Mouse (Mus musculus) myocyte (in vitro differentiated cells): ENCODE data around the gene Ptpn22. TPM values are rescaled to one million over a fixed set of nuclear protein-coding genes. Genes with fewer than 3 reads are reported as not detected.

ENCODE experiments used
- H3K27me3 ChIP-seq: one replicate; pipeline ENCODE4 v1.6.1; 2011; ENCODE audit not compliant: control insufficient read depth, insufficient read depth, insufficient read length
- H3K36me3 ChIP-seq: one replicate; pipeline ENCODE4 v1.6.1; 2011; ENCODE audit not compliant: control insufficient read depth, insufficient read depth
- H3K4me2 ChIP-seq: one replicate; pipeline ENCODE4 v1.6.1; 2011; ENCODE audit warnings: low read depth, control low read depth
- H3K4me3 ChIP-seq: one replicate; pipeline ENCODE4 v1.5.1; 2011; ENCODE audit warnings: mild to moderate bottlenecking, control low read depth, moderate library complexity
- H3K79me2 ChIP-seq: one replicate; pipeline ENCODE4 v1.6.1; 2011; ENCODE audit not compliant: control insufficient read depth, insufficient read depth
- H3ac ChIP-seq: one replicate; pipeline ENCODE4 v1.6.1; 2011; ENCODE audit not compliant: control insufficient read depth, insufficient read length
- CEBPB ChIP-seq: IDR thresholded peaks from 2 replicates; pipeline ENCODE4 v1.6.1; 2011; ENCODE audit warnings: mild to moderate bottlenecking, moderate library complexity; ENCODE audit not compliant: poor library complexity, insufficient read depth, severe bottlenecking
- E2F4 ChIP-seq: IDR thresholded peaks from one replicate; pipeline ENCODE4 v1.6.1; 2011; ENCODE audit warnings: mild to moderate bottlenecking, control low read depth, moderate library complexity; ENCODE audit not compliant: insufficient read depth
- MAX ChIP-seq: IDR thresholded peaks from one replicate; pipeline ENCODE4 v1.6.1; 2011; ENCODE audit warnings: low read depth, mild to moderate bottlenecking, control low read depth
- MYOD1 ChIP-seq, 3 experiments: IDR thresholded peaks; one replicate each; pipeline ENCODE4 v1.6.1; 2011; ENCODE audit warnings: control low read depth in 2 of 3, low read depth in 2 of 3, mild to moderate bottlenecking in 2 of 3, moderate library complexity in 1 of 3; ENCODE audit not compliant: insufficient read length in 2 of 3, control insufficient read depth in 1 of 3
- MYOG ChIP-seq, 3 experiments: IDR thresholded peaks; one replicate each; pipeline ENCODE4 v1.6.1; 2011; ENCODE audit warnings: control low read depth in 2 of 3, low read depth in 2 of 3, mild to moderate bottlenecking in 2 of 3; ENCODE audit not compliant: insufficient read length in 2 of 3, control insufficient read depth in 1 of 3, insufficient read depth in 1 of 3
- POLR2A ChIP-seq: IDR thresholded peaks from one replicate; pipeline ENCODE4 v1.6.1; 2011; ENCODE audit warnings: low read depth, mild to moderate bottlenecking, control low read depth, moderate library complexity; ENCODE audit not compliant: insufficient read length
- POLR2AphosphoS2 ChIP-seq: IDR thresholded peaks from one replicate; pipeline ENCODE4 v1.6.1; 2011; ENCODE audit warnings: low read depth, control low read depth; ENCODE audit not compliant: insufficient read length
- REST ChIP-seq: IDR thresholded peaks from one replicate; pipeline ENCODE4 v1.6.1; 2011; ENCODE audit warnings: mild to moderate bottlenecking, control low read depth, moderate library complexity; ENCODE audit not compliant: insufficient read depth, insufficient read length
- SRF ChIP-seq: IDR thresholded peaks from one replicate; pipeline ENCODE4 v1.6.1; 2011; ENCODE audit warnings: low read depth; ENCODE audit not compliant: control insufficient read depth, insufficient read length
- TCF12 ChIP-seq: IDR thresholded peaks from one replicate; pipeline ENCODE4 v1.6.1; 2011; ENCODE audit warnings: mild to moderate bottlenecking, control low read depth; ENCODE audit not compliant: poor library complexity, insufficient read depth, severe bottlenecking
- TCF3 ChIP-seq: IDR thresholded peaks from one replicate; pipeline ENCODE4 v1.6.1; 2011; ENCODE audit warnings: low read depth, control low read depth; ENCODE audit not compliant: insufficient read length
- USF1 ChIP-seq: IDR thresholded peaks from one replicate; pipeline ENCODE4 v1.6.1; 2011; ENCODE audit warnings: low read depth, mild to moderate bottlenecking, control low read depth, moderate library complexity
- polyA plus RNA-seq: library from polyadenylated mRNA; unstranded; fragments of >200 nt; fragmentation: generic; extraction: Trizol; gene quantifications from one replicate; pipeline ENCODE4 v1.2.1, GENCODE M21; 2012; ENCODE audit warnings: missing spikeins

Ptpn22 gene
- polyA plus RNA-seq, 1 experiment, result 5.3 TPM

GRCm38 (mm10) chr3:103853804-103854203, 5.8 kb upstream of the Ptpn22 start:
- no peak for TF ChIP-seq E2F4
- TF ChIP-seq CEBPB, result no peak
- no peaks in the 10 kb centered on the region for H3K27me3 ChIP-seq
- no peak overlapping the region for H3ac ChIP-seq
- H3K4me3 ChIP-seq, result no peak overlapping the region
- no peaks in the 10 kb centered on the region for H3K36me3 ChIP-seq
- H3K4me2 ChIP-seq, result peak overlapping the region; percentile 42
- H3K79me2 ChIP-seq, result no peaks in the 10 kb centered on the region

GRCm38 (mm10) chr3:103857036-103857805, 2.4 kb upstream of the Ptpn22 start:
- TF ChIP-seq MYOG (IDR thresholded peaks at IDR 0.05; ENCODE audit: control insufficient read depth in 1 of 3, insufficient read depth in 1 of 3, insufficient read length in 2 of 3, low read depth in 2 of 3), result no peak
- no peak for TF ChIP-seq E2F4
- TF ChIP-seq CEBPB, result no peak
- TF ChIP-seq TCF12, result no peak
- no peak for TF ChIP-seq MYOD1 (IDR thresholded peaks at IDR 0.05; ENCODE audit: control insufficient read depth in 1 of 3, insufficient read length in 2 of 3, low read depth in 2 of 3)
- no peak for TF ChIP-seq MAX
- no peak for TF ChIP-seq USF1
- TF ChIP-seq SRF, result no peak
- TF ChIP-seq REST, result no peak
- no peak for TF ChIP-seq POLR2AphosphoS2
- no peak for TF ChIP-seq TCF3
- TF ChIP-seq POLR2A, result no peak

GRCm38 (mm10) chr3:103857977-103858563, 1.5 kb upstream of the Ptpn22 start:
- no peaks in the 10 kb centered on the region for H3K79me2 ChIP-seq
- no peaks in the 10 kb centered on the region for H3K36me3 ChIP-seq
- no peak overlapping the region for H3K4me2 ChIP-seq
- no peak overlapping the region for H3K4me3 ChIP-seq
- no peak overlapping the region for H3ac ChIP-seq
- TF ChIP-seq POLR2A (no peak), POLR2AphosphoS2 (no peak), USF1 (no peak), CEBPB (no peak), MYOD1 (IDR thresholded peaks at IDR 0.05; ENCODE audit: control insufficient read depth in 1 of 3, insufficient read length in 2 of 3, low read depth in 2 of 3) (no peak), TCF3 (no peak), REST (no peak)
- no peaks in the 10 kb centered on the region for H3K27me3 ChIP-seq

More at GRCm38 (mm10) chr3:103857036-103857805, 2.4 kb upstream of the Ptpn22 start:
- H3K27me3 ChIP-seq, result no peaks in the 10 kb centered on the region
- no peaks in the 10 kb centered on the region for H3K36me3 ChIP-seq
- H3K4me3 ChIP-seq, result no peak overlapping the region
- H3K4me2 ChIP-seq, result no peak overlapping the region
- no peak overlapping the region for H3ac ChIP-seq
- no peaks in the 10 kb centered on the region for H3K79me2 ChIP-seq

- Histone ChIP-seq H3K79me2 (no peaks in the 10 kb centered on the region), H3K4me2 (peak overlapping the region; percentile 75), H3K4me3 (no peak overlapping the region), H3K36me3 (no peaks in the 10 kb centered on the region), H3K27me3 (no peaks in the 10 kb centered on the region), H3ac (no peak overlapping the region)
- no peak for TF ChIP-seq MYOG (IDR thresholded peaks at IDR 0.05; ENCODE audit: control insufficient read depth in 1 of 3, insufficient read depth in 1 of 3, insufficient read length in 2 of 3, low read depth in 2 of 3)
- no peak for TF ChIP-seq MAX
- no peak for TF ChIP-seq E2F4
- TF ChIP-seq MYOD1 (IDR thresholded peaks at IDR 0.05; ENCODE audit: control insufficient read depth in 1 of 3, insufficient read length in 2 of 3, low read depth in 2 of 3), result no peak
- TF ChIP-seq TCF3, result no peak
- peak; percentile 19 for TF ChIP-seq POLR2AphosphoS2
- peak; percentile 58 for TF ChIP-seq POLR2A
- no peak for TF ChIP-seq SRF
- no peak for TF ChIP-seq TCF12
- TF ChIP-seq REST, result no peak
- no peak for TF ChIP-seq USF1
These were observed 326 bp downstream of the Ptpn22 start for GRCm38 (mm10) chr3:103859851-103860391.

- Histone ChIP-seq H3K4me3 (no peak overlapping the region), H3K79me2 (no peaks in the 10 kb centered on the region)
- no peak for TF ChIP-seq REST
These were observed 3.2 kb downstream of the Ptpn22 start for GRCm38 (mm10) chr3:103862721-103863220.

More at GRCm38 (mm10) chr3:103862721-103863220, 3.2 kb downstream of the Ptpn22 start:
- no peak overlapping the region for H3ac ChIP-seq
- peak overlapping the region; percentile 50 for H3K4me2 ChIP-seq
- no peaks in the 10 kb centered on the region for H3K36me3 ChIP-seq
- no peaks in the 10 kb centered on the region for H3K27me3 ChIP-seq
